In the genomic region with DNA sequence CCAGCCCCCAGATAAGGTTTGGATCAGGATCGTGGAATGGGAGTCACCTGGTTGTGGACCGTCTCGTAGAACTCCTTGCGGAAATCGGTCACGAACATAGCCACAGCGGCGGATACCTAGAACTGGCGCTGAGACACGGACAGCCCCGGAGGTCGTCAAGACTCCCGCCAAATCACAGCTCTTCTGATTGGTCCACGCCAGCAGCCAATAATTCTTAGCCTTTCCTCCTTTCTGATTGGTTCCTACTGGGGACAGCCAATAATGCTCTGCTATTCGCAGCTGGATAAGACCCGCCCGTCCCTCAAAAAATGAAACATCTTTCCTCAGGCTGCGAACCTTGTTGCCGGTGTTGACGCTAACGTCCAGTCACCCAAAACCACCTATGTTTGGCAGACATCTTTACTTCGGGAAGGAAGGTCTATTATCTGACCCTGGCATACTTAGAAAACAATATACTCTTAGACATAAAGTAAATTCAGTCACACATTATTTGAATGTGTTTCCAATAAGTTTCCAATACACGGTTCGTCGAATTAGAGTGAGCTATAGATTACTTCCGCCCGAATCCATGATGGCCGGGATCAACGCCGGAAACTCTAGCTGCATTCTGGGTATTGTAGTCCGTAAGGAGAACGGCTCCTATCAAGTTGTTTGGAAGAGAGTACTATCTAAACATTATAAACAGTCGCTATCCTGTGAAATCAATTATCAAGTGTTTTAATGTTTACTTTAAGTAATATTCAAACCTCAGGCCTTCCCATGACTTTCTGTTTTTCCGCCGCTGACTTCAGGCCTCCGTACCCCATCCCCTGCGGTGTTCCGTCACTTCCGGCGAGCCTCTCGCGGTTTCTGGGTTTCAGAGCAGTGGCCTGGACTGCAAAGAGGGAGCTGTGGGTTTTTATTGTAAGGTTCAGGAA, we compare ENCODE assay signal across 7 mouse cellular contexts. TPM values are rescaled to one million over a fixed set of nuclear protein-coding genes. Genes with fewer than 3 reads are reported as not detected.
A peak's percentile ranks its signal among the peaks of the same experiment; 100 is the strongest.
DNase-seq lines count a peak whose midpoint lies in the region; ATAC-seq lines count a peak whose summit lies in the region.

A gene (plus strand): TSS at position 312 of the 917 bp plus-strand sequence.
A gene (minus strand): TSS at position 520 of the 917 bp plus-strand sequence.

- peaks cover 11% of the 10 kb centered on the region for H3K4me1 ChIP-seq in intestine, embryonic 16.5 days (ENCODE audit: control insufficient read depth, insufficient read depth, low read length)
- peaks cover 9% of the 10 kb centered on the region for H3K4me1 ChIP-seq in midbrain, embryonic 11.5 days (ENCODE audit: control insufficient read depth, insufficient read depth, low read length)

- intact Hi-C loops in left cerebral cortex, postnatal 36 days (cut with DNase I) = loop anchor here (2.0 kb wide), 1 partner anchor 65 kb away; a partner anchor contains a TSS

- H3K27ac ChIP-seq in intestine, embryonic 16.5 days (ENCODE audit: low read length) = peak within 1 kb of the TSS; percentile 73
- no peak within 1 kb of the TSS; the same call in 1 of the 2 replicates for H3K27ac ChIP-seq in midbrain, embryonic 11.5 days (ENCODE audit: low read depth, low read length)

- peak; percentile 88 for DNase-seq in adrenal gland, adult 8-10 months
- DNase-seq in embryo, embryonic 9.5 days (ENCODE audit: extremely low spot score) = peak; percentile 93
- peak; percentile 52 to 88 for DNase-seq in gastrocnemius, postnatal 4 days (ENCODE audit: low spot score in 2 of 2)
- DNase-seq in left cerebral cortex, postnatal 36 days (ENCODE audit: low spot score in 2 of 2) = peak; percentile 83 to 85
- DNase-seq in midbrain, embryonic 11.5 days (ENCODE audit: low spot score, missing footprints) = peak; percentile 99
- DNase-seq in skeletal muscle tissue, adult 2 months (ENCODE audit: low read depth, low spot score) = peak; percentile 88

- peak; percentile 97 for ATAC-seq in intestine, embryonic 16.5 days
- ATAC-seq in midbrain, embryonic 11.5 days (ENCODE audit: low FRiP score) = peak; percentile 95

- H3K9me3 ChIP-seq in intestine, embryonic 16.5 days (ENCODE audit: control insufficient read depth, low read length) = no peaks in the 10 kb centered on the region
- no peaks in the 10 kb centered on the region for H3K9me3 ChIP-seq in midbrain, embryonic 11.5 days (ENCODE audit: control insufficient read depth, low read length)

- under 1% methylated on average over 42 of the region's 42 CpGs for WGBS in intestine, embryonic 16.5 days
- under 1% methylated on average over 42 of the region's 42 CpGs for WGBS in midbrain, embryonic 11.5 days

- H3K27me3 ChIP-seq in intestine, embryonic 16.5 days (replicated peaks; ENCODE audit: control insufficient read depth, insufficient read depth, low read length) = no peaks in the 10 kb centered on the region
- no peaks in the 10 kb centered on the region for H3K27me3 ChIP-seq in midbrain, embryonic 11.5 days (ENCODE audit: control insufficient read depth, insufficient read depth, low read length)

- H3K4me3 ChIP-seq in intestine, embryonic 16.5 days (ENCODE audit: low read length) = peak within 1 kb of the TSS; percentile 70
- H3K4me3 ChIP-seq in midbrain, embryonic 11.5 days (ENCODE audit: low read depth, low read length) = peak within 1 kb of the TSS; percentile 67

- H3K36me3 ChIP-seq in intestine, embryonic 16.5 days (ENCODE audit: control insufficient read depth, insufficient read depth, low read length) = peaks cover 4% of the 10 kb centered on the region; the same call in 1 of the 2 replicates
- H3K36me3 ChIP-seq in midbrain, embryonic 11.5 days (ENCODE audit: control insufficient read depth, insufficient read depth, low read length) = peaks cover 28% of the 10 kb centered on the region

- H3K4me2 ChIP-seq in intestine, embryonic 16.5 days (ENCODE audit: low read depth, low read length) = peak within 1 kb of the TSS; percentile 93
- H3K4me2 ChIP-seq in midbrain, embryonic 11.5 days = peak within 1 kb of the TSS; percentile 82

- peak within 1 kb of the TSS; percentile 79 for H3K9ac ChIP-seq in intestine, embryonic 16.5 days (ENCODE audit: low read depth, low read length)
- H3K9ac ChIP-seq in midbrain, embryonic 11.5 days (ENCODE audit: low read length) = peak within 1 kb of the TSS; percentile 57

RNA-seq across cellular contexts. Expression of the first gene that starts in this region (rescaled TPM):
- 100 to 1,000 TPM; 131 to 143 (median 136) TPM for total RNA-seq in adrenal gland, adult 8-10 months (2022)
- total RNA-seq in gastrocnemius, postnatal 4 days (2021) = 10 to 100 TPM; 55.4 to 68.1 TPM
- 58.3 and 61.0 TPM in 2 replicates for polyA plus RNA-seq in intestine, embryonic 16.5 days (2015; fragmentation: Nextera tagmentation; extraction: Ambion mirVana)
- total RNA-seq in left cerebral cortex, postnatal 36 days (2021) = 10 to 100 TPM; 77.2 to 94.9 TPM
- 72.2 and 87.9 TPM in 2 replicates for polyA plus RNA-seq in midbrain, embryonic 11.5 days (2014; fragmentation: Nextera tagmentation; extraction: Ambion mirVana)

RNA-seq across cellular contexts. Expression of the second gene that starts in this region (rescaled TPM):
- total RNA-seq in adrenal gland, adult 8-10 months (2022) = 10 to 100 TPM in 2 of 4 experiments, 1 to 10 TPM in 2; 7.0 to 12.8 (median 10.0) TPM
- total RNA-seq in gastrocnemius, postnatal 4 days (2021) = 10 to 100 TPM in 1 of 2 experiments, 1 to 10 TPM in 1; 9.5 to 10.5 TPM
- polyA plus RNA-seq in intestine, embryonic 16.5 days (2015; fragmentation: Nextera tagmentation; extraction: Ambion mirVana) = 29.5 and 33.4 TPM in 2 replicates
- total RNA-seq in left cerebral cortex, postnatal 36 days (2021) = 1 to 10 TPM; 1.5 to 2.2 TPM
- 58.1 and 61.7 TPM in 2 replicates for polyA plus RNA-seq in midbrain, embryonic 11.5 days (2014; fragmentation: Nextera tagmentation; extraction: Ambion mirVana)
